8 mouse cellular contexts compared by ENCODE assay signal in genomic region chr7:3644348-3644671, GRCm38 (mm10). TPM values are rescaled to one million over a fixed set of nuclear protein-coding genes. Genes with fewer than 3 reads are reported as not detected.
DNase-seq lines count a peak whose midpoint lies in the region; ATAC-seq and TF ChIP-seq lines count a peak whose summit lies in the region.

No protein-coding gene starts in this region.

- TF ChIP-seq CTCF in bone marrow macrophage, adult 2 months (IDR thresholded peaks at IDR 0.05; ENCODE audit: low read depth, low read length): no peak

- peak overlapping the region; percentile 76 for H3K4me3 ChIP-seq in kidney, embryonic 16.5 days (ENCODE audit: low read length)
- peak overlapping the region; percentile 50 for H3K4me3 ChIP-seq in bone marrow macrophage, adult 2 months (ENCODE audit: insufficient read depth, low read length)
- H3K4me3 ChIP-seq in forebrain, embryonic 16.5 days (replicated peaks; ENCODE audit: low read length): peak overlapping the region; percentile 47
- peak overlapping the region; percentile 97 for H3K4me3 ChIP-seq in liver, embryonic 12.5 days
- H3K4me3 ChIP-seq in stomach, embryonic 15.5 days (replicated peaks): peak overlapping the region; percentile 98

- peak overlapping the region; percentile 73 for H3K27ac ChIP-seq in kidney, embryonic 16.5 days (ENCODE audit: low read length)
- peak overlapping the region; percentile 67 for H3K27ac ChIP-seq in bone marrow macrophage, adult 2 months (ENCODE audit: insufficient read depth, low read depth, low read length)
- peak overlapping the region; percentile 62 for H3K27ac ChIP-seq in forebrain, embryonic 16.5 days (ENCODE audit: low read length)
- H3K27ac ChIP-seq in liver, embryonic 12.5 days: peak overlapping the region; percentile 91
- H3K27ac ChIP-seq in stomach, embryonic 15.5 days: peak overlapping the region; percentile 75

- no peak for TF ChIP-seq POLR2A in bone marrow macrophage, adult 2 months (IDR thresholded peaks at IDR 0.05; ENCODE audit: borderline replicate concordance, low read depth, low read length)

- DNase-seq in kidney, adult 9 months: no peak
- no peak for DNase-seq in cerebellum, adult 11-12 months
- no peak for DNase-seq in urinary bladder, postnatal 4 days (ENCODE audit: low spot score in 2 of 2)

- H3K4me1 ChIP-seq in kidney, embryonic 16.5 days (ENCODE audit: insufficient read depth, low read length): peaks cover 34% of the 10 kb centered on the region
- peaks cover 28% of the 10 kb centered on the region for H3K4me1 ChIP-seq in bone marrow macrophage, adult 2 months (ENCODE audit: control insufficient read depth, insufficient read depth, low read length)
- peaks cover 37% of the 10 kb centered on the region for H3K4me1 ChIP-seq in forebrain, embryonic 16.5 days (replicated peaks; ENCODE audit: control insufficient read depth, insufficient read depth, low read length)
- H3K4me1 ChIP-seq in liver, embryonic 12.5 days: peaks cover 47% of the 10 kb centered on the region
- H3K4me1 ChIP-seq in stomach, embryonic 15.5 days: peaks cover 27% of the 10 kb centered on the region

- H3K36me3 ChIP-seq in kidney, embryonic 16.5 days (ENCODE audit: insufficient read depth, low read length): peaks cover 22% of the 10 kb centered on the region
- peaks cover 12% of the 10 kb centered on the region for H3K36me3 ChIP-seq in forebrain, embryonic 16.5 days (ENCODE audit: control insufficient read depth, insufficient read depth)
- peaks cover 59% of the 10 kb centered on the region for H3K36me3 ChIP-seq in liver, embryonic 12.5 days
- peaks cover 26% of the 10 kb centered on the region; the same call in 1 of the 2 replicates for H3K36me3 ChIP-seq in stomach, embryonic 15.5 days

- H3K9me3 ChIP-seq in kidney, embryonic 16.5 days (ENCODE audit: low read length): no peaks in the 10 kb centered on the region
- H3K9me3 ChIP-seq in forebrain, embryonic 16.5 days (ENCODE audit: control insufficient read depth, low read length): no peaks in the 10 kb centered on the region
- no peaks in the 10 kb centered on the region for H3K9me3 ChIP-seq in liver, embryonic 12.5 days (replicated peaks)
- no peaks in the 10 kb centered on the region for H3K9me3 ChIP-seq in stomach, embryonic 15.5 days

- ATAC-seq in kidney, embryonic 16.5 days (ENCODE audit: low FRiP score, low TSS enrichment): no peak
- ATAC-seq in forebrain, embryonic 16.5 days: no peak
- no peak for ATAC-seq in liver, embryonic 12.5 days
- no peak for ATAC-seq in stomach, embryonic 15.5 days (ENCODE audit: insufficient read depth, low FRiP score, low read depth)

- peak overlapping the region; percentile 67 for H3K4me2 ChIP-seq in kidney, embryonic 16.5 days (replicated peaks; ENCODE audit: low read depth, low read length)
- peak overlapping the region; percentile 76 for H3K4me2 ChIP-seq in forebrain, embryonic 16.5 days (ENCODE audit: low read length)
- H3K4me2 ChIP-seq in liver, embryonic 12.5 days: peak overlapping the region; percentile 76
- peak overlapping the region; percentile 79 for H3K4me2 ChIP-seq in stomach, embryonic 15.5 days

- no peaks in the 10 kb centered on the region for H3K27me3 ChIP-seq in kidney, embryonic 16.5 days (ENCODE audit: insufficient read depth, low read length)
- no peaks in the 10 kb centered on the region for H3K27me3 ChIP-seq in forebrain, embryonic 16.5 days (replicated peaks; ENCODE audit: control insufficient read depth, insufficient read depth, low read length)
- no peaks in the 10 kb centered on the region for H3K27me3 ChIP-seq in liver, embryonic 12.5 days (replicated peaks)
- H3K27me3 ChIP-seq in stomach, embryonic 15.5 days (replicated peaks): no peaks in the 10 kb centered on the region

- under 1% methylated on average over 11 of the region's 11 CpGs for WGBS in kidney, embryonic 16.5 days
- 1% methylated on average over 11 of the region's 11 CpGs for WGBS in forebrain, embryonic 16.5 days
- WGBS in liver, embryonic 12.5 days (ENCODE audit: insufficient replicate concordance): 2% methylated on average over 11 of the region's 11 CpGs
- WGBS in stomach, embryonic 15.5 days: 1% methylated on average over 11 of the region's 11 CpGs

- peak overlapping the region; percentile 42 for H3K9ac ChIP-seq in kidney, embryonic 16.5 days (replicated peaks; ENCODE audit: low read length)
- H3K9ac ChIP-seq in forebrain, embryonic 16.5 days (replicated peaks; ENCODE audit: low read depth, low read length): peak overlapping the region; percentile 33; the same call in 1 of the 2 replicates
- peak overlapping the region; percentile 42; the same call in 1 of the 2 replicates for H3K9ac ChIP-seq in liver, embryonic 12.5 days
- H3K9ac ChIP-seq in stomach, embryonic 15.5 days: no peak overlapping the region

RNA-seq across cellular contexts. Expression of gene Cnot3, which starts 0.8 kb away (rescaled TPM):
- polyA plus RNA-seq in kidney, embryonic 16.5 days (2015; fragmentation: Nextera tagmentation; extraction: Ambion mirVana): 65.3 and 71.6 TPM in 2 replicates
- 66.9 and 69.0 TPM in 2 replicates for polyA plus RNA-seq in bone marrow macrophage, adult 2 months (2012; ENCODE audit: insufficient read depth, insufficient read length, missing spikeins)
- 42.1 and 47.3 TPM in 2 replicates for polyA plus RNA-seq in forebrain, embryonic 16.5 days (2015; fragmentation: Nextera tagmentation; extraction: Ambion mirVana)
- 32.6 and 34.4 TPM in 2 replicates for polyA plus RNA-seq in liver, embryonic 12.5 days (2016; fragmentation: Nextera tagmentation; extraction: Ambion mirVana)
- 44.6 and 46.4 TPM in 2 replicates for polyA plus RNA-seq in stomach, embryonic 15.5 days (2015; fragmentation: Nextera tagmentation; extraction: Ambion mirVana)

RNA-seq across cellular contexts. Expression of gene Prpf31, which starts 14.5 kb away (rescaled TPM):
- 115 and 118 TPM in 2 replicates for polyA plus RNA-seq in kidney, embryonic 16.5 days (2015; fragmentation: Nextera tagmentation; extraction: Ambion mirVana)
- polyA plus RNA-seq in bone marrow macrophage, adult 2 months (2012; ENCODE audit: insufficient read depth, insufficient read length, missing spikeins): 37.6 and 46.3 TPM in 2 replicates
- polyA plus RNA-seq in forebrain, embryonic 16.5 days (2015; fragmentation: Nextera tagmentation; extraction: Ambion mirVana): 99.5 and 109 TPM in 2 replicates
- 93.1 and 97.6 TPM in 2 replicates for polyA plus RNA-seq in liver, embryonic 12.5 days (2016; fragmentation: Nextera tagmentation; extraction: Ambion mirVana)
- 82.5 and 90.0 TPM in 2 replicates for polyA plus RNA-seq in stomach, embryonic 15.5 days (2015; fragmentation: Nextera tagmentation; extraction: Ambion mirVana)

RNA-seq across cellular contexts. Expression of gene Tfpt, which starts 14.6 kb away (rescaled TPM):
- polyA plus RNA-seq in kidney, embryonic 16.5 days (2015; fragmentation: Nextera tagmentation; extraction: Ambion mirVana): 21.4 and 27.7 TPM in 2 replicates
- 22.6 and 24.4 TPM in 2 replicates for polyA plus RNA-seq in bone marrow macrophage, adult 2 months (2012; ENCODE audit: insufficient read depth, insufficient read length, missing spikeins)
- polyA plus RNA-seq in forebrain, embryonic 16.5 days (2015; fragmentation: Nextera tagmentation; extraction: Ambion mirVana): 30.4 and 31.9 TPM in 2 replicates
- polyA plus RNA-seq in liver, embryonic 12.5 days (2016; fragmentation: Nextera tagmentation; extraction: Ambion mirVana): 16.0 and 17.6 TPM in 2 replicates
- polyA plus RNA-seq in stomach, embryonic 15.5 days (2015; fragmentation: Nextera tagmentation; extraction: Ambion mirVana): 23.7 and 25.2 TPM in 2 replicates

RNA-seq across cellular contexts. Expression of gene Leng1, which starts 21.3 kb away (rescaled TPM):
- polyA plus RNA-seq in kidney, embryonic 16.5 days (2015; fragmentation: Nextera tagmentation; extraction: Ambion mirVana): 16.7 and 17.4 TPM in 2 replicates
- polyA plus RNA-seq in bone marrow macrophage, adult 2 months (2012; ENCODE audit: insufficient read depth, insufficient read length, missing spikeins): 8.5 and 9.1 TPM in 2 replicates
- 15.5 and 16.5 TPM in 2 replicates for polyA plus RNA-seq in forebrain, embryonic 16.5 days (2015; fragmentation: Nextera tagmentation; extraction: Ambion mirVana)
- polyA plus RNA-seq in liver, embryonic 12.5 days (2016; fragmentation: Nextera tagmentation; extraction: Ambion mirVana): 10.2 and 11.6 TPM in 2 replicates
- polyA plus RNA-seq in stomach, embryonic 15.5 days (2015; fragmentation: Nextera tagmentation; extraction: Ambion mirVana): 17.7 and 18.3 TPM in 2 replicates

RNA-seq across cellular contexts. Expression of gene Ndufa3, which starts 27.1 kb away (rescaled TPM):
- 504 and 516 TPM in 2 replicates for polyA plus RNA-seq in kidney, embryonic 16.5 days (2015; fragmentation: Nextera tagmentation; extraction: Ambion mirVana)
- 294 and 360 TPM in 2 replicates for polyA plus RNA-seq in bone marrow macrophage, adult 2 months (2012; ENCODE audit: insufficient read depth, insufficient read length, missing spikeins)
- 314 and 357 TPM in 2 replicates for polyA plus RNA-seq in forebrain, embryonic 16.5 days (2015; fragmentation: Nextera tagmentation; extraction: Ambion mirVana)
- polyA plus RNA-seq in liver, embryonic 12.5 days (2016; fragmentation: Nextera tagmentation; extraction: Ambion mirVana): 295 and 296 TPM in 2 replicates
- polyA plus RNA-seq in stomach, embryonic 15.5 days (2015; fragmentation: Nextera tagmentation; extraction: Ambion mirVana): 456 and 472 TPM in 2 replicates

Comparison
In these comparisons a context has a peak if more than half of its experiments do, and no peak if none do; other contexts are left out.
1. H3K4me3 ChIP-seq: peak in every context shown above with its lines; median percentile 98 in stomach, embryonic 15.5 days; 97 in liver, embryonic 12.5 days; 76 in kidney, embryonic 16.5 days; 50 in bone marrow macrophage, adult 2 months; 47 in forebrain, embryonic 16.5 days.